Mouse (Mus musculus) c-Kit-positive CD71-positive TER-119-negative erythroid progenitor cells, embryonic 14.5 days (primary cell): ENCODE results near the gene Pla2g6.

Source experiments
- DNase-seq: peaks from one replicate; pipeline ENCODE4 v3.0.0-alpha.2; 2013; ENCODE audit warnings: low read depth

The Pla2g6 gene

DNA sequence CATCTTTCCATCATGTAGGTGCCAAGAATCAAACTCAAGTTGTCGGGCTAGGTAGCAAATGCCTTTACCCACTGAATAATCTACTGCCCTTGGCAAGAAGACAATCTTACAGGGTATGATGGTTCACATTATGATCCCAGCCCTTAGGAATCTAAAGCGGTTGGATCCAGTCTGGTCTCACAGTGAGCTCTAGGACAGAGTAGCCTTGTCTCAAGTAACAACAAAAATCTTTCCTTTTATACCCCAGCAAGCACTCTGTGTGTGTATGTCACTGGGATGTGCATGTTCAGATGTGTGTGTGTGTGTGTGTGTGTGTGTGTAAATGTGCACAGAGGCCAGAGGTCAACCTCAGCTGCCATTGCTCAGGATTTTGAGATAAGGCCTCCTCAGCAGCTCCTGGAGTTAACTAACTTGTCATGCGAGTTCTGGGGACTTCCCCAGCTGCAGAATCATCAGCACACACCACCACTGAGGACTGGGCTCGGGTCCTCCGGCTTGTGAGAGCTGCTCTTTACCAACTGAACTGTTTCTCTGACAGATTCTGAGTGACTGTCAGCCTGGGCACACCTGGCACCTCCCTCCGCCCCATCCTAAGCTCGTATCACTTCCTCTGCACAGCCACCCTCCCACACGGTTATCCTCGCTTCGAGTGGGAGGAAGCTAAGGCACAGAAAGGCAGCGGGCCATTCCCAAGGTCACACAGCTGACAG is 5.8 kb downstream of the Pla2g6 start:
- DNase-seq: peak; percentile 27

- peak; percentile 33 for DNase-seq
Measured at GRCm38 (mm10) chr15:79321733-79322190, 6.4 kb downstream of the Pla2g6 start.

GRCm38 (mm10) chr15:79313848-79314369 is 14.3 kb downstream of the Pla2g6 start:
- DNase-seq: no peak

- no peak for DNase-seq
Measured at GRCm38 (mm10) chr15:79307861-79308260, 20.3 kb downstream of the Pla2g6 start.

DNA sequence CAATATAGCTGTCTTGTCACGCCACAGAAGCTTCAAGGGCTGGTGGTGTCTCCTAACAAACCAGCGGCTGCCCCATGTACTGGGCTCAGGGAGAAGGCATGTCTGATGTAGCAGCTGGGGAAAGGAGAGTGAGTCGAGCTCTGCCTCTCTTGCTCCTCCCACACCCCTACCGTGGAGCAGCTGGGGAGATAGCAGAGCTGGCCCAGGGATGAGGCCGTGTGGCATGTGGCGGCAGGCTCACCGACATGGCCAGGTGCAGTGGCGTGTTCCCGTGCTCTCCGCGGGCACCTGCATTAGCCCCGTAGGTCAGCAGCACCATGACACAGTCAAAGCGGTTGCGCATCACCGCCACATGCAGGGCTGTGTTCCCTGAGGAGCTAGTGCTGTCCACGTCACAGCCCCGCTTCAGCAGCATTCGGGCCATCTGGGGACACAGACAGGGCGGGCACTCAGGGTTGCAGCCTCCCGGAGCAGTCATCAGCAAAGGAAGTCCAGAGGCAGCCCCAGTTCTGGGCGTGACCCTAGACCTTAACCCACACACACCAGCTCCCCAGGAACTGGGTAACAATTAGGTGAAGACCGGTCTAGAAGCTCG is 22.1 kb downstream of the Pla2g6 start:
- DNase-seq: no peak

DNA sequence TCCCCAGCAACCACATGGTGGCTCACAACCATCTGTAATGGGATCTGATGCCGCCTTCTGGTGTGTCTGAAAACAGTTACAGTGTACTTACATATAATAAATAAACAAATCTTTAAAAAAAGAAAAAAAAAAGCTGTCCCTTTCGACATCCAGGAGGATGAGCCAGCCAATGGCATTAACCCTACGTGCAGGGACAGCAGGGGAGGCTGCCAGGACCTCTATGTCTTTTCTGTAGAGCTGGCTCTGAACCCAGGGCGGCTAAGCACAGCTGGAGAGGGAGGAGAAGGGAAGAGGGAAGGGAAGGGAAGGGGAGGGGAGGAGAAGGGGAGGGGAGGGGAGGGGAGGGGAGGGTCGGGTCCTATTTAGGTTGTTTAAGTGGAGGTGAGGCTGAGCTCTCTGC is 23.4 kb downstream of the Pla2g6 start:
- DNase-seq: no peak

GRCm38 (mm10) chr15:79303725-79304124 is 24.5 kb downstream of the Pla2g6 start:
- DNase-seq: no peak

GRCm38 (mm10) chr15:79299563-79300155 is 28.5 kb downstream of the Pla2g6 start:
- DNase-seq: no peak

- no peak for DNase-seq
Measured at GRCm38 (mm10) chr15:79298553-79298952, 29.6 kb downstream of the Pla2g6 start.

DNA sequence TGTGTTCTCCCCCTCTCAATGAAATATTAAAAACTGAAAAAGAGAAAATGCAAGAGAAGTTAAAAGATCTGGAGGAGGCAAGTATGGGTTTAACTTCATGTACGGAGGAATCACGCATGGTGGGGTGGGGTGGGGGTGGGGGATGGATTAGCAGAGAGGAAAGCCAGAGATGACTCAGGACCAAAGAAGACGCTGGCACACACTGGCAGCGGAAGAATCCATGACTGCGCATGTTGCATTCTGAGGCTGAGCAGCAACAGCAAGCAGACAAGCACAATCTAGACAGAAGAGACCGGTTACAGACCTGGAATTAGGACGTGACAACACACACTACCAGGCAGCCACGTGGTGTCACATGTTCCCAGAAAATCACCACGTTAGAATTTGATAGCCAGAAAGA is 35.4 kb downstream of the Pla2g6 start:
- DNase-seq: no peak

GRCm38 (mm10) chr15:79290340-79290739 is 37.9 kb downstream of the Pla2g6 start:
- no peak for DNase-seq

DNA sequence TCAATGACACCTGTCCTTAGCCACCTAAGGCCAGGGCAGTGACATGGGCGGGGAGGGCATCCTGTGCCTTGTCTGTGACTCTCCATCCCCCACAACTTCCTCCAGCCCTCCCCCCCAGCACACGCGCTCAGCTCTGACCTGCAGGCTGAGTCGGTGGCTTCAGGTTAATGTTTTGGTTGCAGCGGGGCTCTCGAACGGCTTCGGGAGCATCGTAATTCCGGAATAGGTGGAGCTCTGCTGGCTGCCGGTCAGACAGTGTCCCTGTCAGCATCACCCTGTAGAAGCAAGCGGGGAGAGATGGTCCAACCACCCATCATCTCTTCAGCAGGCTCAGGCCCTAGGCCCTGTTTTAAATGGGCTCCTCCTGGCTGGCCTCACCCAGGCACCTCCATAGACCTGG is 38.7 kb downstream of the Pla2g6 start:
- DNase-seq: no peak

GRCm38 (mm10) chr15:79288387-79288786 is 39.8 kb downstream of the Pla2g6 start:
- no peak for DNase-seq

- DNase-seq: no peak
Measured at GRCm38 (mm10) chr15:79287091-79287490, 41.1 kb downstream of the Pla2g6 start.

DNA sequence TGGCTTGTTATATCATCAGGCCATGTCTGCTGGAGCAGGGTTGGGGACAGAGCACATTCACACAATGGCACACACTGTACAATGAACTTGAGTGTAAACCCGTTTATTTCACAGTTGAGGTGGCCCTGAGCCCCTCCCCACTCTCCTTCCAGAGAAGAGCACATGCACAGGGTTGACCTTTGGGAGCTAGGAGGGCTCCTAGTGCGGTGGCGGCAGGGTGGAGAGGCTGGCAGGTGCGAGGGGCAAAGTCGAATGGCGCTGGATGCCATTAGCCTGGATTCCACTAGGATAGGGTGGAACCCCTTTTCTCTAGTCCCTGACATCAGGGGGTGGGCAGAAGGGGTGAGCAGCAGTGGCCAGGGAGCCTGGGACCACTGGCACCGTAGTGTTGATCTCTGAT is 42.0 kb downstream of the Pla2g6 start:
- no peak for DNase-seq

- no peak for DNase-seq
Measured at GRCm38 (mm10) chr15:79285399-79285798, 42.8 kb downstream of the Pla2g6 start, which contains the start of gene Baiap2l2. Baiap2l2 (minus strand) TSS chr15:79285537.

GRCm38 (mm10) chr15:79283371-79283770 is 44.8 kb downstream of the Pla2g6 start:
- no peak for DNase-seq

DNA sequence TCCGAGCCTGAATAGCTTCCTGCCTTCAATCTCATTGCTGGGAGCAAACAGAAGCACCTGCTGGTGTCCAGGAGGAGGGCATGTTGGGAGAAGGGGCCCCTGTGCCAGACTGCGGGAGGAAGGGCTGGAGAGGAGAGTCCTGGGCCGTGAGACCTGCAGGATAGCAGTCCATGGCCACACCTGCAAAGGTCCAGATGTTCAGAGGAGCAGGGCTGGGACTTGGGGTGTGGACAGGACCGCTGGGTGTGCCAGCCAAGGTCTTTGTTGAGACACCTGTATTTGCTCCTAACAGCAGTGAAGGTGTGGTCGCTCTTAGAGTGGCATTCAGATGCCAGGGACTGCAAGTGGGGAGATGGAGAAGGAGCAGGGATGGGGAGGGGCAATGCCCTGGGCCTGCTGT is 45.8 kb downstream of the Pla2g6 start:
- DNase-seq: no peak

DNA sequence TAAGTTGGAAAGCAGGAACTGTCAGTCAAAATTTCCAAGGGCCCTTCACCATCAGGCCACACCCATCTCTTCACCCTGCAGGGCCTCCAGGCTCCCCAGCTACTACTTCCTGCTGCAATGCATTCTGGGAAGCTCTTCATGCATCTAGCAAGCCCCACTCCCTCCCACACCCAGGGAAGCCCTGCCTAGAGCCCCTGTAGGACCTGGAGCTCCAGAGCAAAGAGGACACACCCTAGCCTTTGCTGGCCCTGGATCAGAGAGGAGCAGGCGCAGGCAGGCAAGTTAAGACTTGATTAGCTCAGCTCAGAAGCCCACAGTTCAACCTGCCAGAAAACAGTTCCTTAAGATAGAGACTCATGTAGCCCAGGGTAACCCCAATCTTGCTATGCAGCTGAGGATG is 46.8 kb downstream of the Pla2g6 start:
- peak; percentile 79 for DNase-seq

GRCm38 (mm10) chr15:79280850-79281249 is 47.3 kb downstream of the Pla2g6 start:
- no peak for DNase-seq

DNA sequence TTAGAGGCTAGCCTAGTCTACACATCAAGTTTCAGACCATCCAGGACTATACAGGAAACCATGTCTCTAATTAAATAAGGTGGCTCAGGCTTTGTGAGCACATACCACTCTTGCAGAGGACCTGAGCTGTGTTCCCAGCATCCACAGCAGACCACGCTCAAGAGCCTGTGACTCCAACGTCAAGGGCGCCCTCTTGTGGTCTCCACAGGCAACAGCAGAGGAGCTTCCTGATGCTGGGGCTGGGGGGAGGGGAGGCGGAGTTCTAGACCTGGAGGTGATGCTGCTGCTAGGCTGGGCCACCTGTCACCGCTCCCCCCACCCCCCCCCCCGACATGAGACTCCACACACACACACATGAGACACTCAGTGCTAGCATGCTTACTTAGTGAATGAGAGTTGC is 48.0 kb downstream of the Pla2g6 start:
- peak; percentile 33 for DNase-seq

DNA sequence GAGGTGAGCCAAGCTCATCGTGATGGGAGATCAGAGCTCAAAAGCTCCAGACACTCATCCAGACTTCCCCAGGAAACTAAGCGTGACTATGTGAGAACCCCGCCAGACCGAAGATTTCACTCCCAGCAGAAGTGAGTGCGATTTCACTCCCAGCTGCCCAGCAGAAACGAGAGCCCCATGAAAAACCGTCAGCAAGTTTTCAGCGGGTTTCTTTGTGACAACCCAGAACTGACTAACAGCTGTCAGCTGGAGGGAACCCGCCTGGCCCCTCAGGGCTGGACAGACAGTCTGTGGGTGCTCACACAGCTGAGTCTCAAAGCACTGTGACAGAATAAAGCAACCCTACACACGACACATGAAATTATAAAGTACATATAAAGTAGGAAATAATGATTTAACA is 50.5 kb downstream of the Pla2g6 start:
- no peak for DNase-seq

GRCm38 (mm10) chr15:79273020-79273419 is 55.2 kb downstream of the Pla2g6 start:
- no peak for DNase-seq
